Mouse (Mus musculus): ENCODE data around the gene Apbb2. TPM values are rescaled to one million over a fixed set of nuclear protein-coding genes. Genes with fewer than 3 reads are reported as not detected.

Apbb2 gene
- polyA plus RNA-seq, 1 experiment from 2014 or later: 49.8 TPM

DNA sequence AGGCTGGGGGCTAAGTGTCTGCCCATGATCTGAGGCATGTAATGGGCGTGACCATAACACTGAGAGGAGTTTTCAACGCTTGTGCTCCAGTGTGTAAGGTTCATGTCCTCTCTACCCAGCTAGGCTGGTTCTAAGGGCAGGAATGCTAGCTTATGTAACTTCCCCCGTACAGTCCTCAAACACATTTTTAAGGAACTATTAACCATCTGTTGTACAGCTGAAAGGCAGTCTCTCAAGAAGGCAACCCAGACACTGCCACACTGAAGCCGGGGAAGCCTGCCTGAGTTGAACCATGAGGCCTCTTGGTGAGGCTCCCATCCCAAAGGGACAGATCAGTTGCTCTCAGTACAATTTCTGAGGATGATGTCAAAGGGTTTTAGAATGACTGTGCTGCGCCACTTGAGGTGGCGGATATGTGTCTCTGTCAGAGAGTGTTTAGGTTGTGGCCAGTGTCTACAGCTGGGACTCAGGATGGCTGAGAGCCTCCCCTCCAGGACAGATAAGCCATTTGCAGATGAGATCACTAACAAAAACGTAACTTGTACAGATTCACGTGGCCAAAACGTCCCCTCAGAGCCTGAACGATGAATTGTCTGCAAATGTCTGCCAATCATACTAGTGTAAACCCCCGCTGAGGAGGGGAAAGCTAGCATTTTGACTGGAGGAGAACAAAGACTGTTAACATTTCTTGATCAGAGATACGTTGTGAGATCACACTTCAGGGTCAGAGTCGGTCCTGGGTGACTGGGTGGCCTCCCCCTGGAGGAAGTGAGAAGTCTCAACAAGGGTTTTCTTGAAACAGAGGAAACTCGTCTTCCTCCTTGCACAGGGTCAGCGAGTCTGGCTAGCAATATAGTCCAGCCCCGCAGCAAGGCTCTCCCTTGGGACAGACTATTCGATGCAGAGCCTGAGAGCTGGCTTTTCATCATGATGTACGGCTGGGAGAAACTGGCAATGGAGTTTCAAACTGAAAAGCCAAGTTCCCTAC lies 255.0 kb downstream of the Apbb2 start:
- Histone ChIP-seq H3K4me2 (no peak overlapping the region), H3K9me3 (no peaks in the 10 kb centered on the region), H3K4me1 (peaks cover 12% of the 10 kb centered on the region), H3K27ac (no peak overlapping the region), H3K27me3 (no peaks in the 10 kb centered on the region), H3K9ac (no peak overlapping the region), H3K4me3 (no peak overlapping the region), H3K36me3 (0 out of 2 replicates have a peak, but pooled peaks cover 3% of the 10 kb centered on the region)
- WGBS: 35% methylated on average over 18 of the region's 18 CpGs
- ATAC-seq (ENCODE audit: borderline replicate concordance, extremely low read depth, low FRiP score, low TSS enrichment): peak; percentile 55; the same call in 1 of the 2 replicates

DNA sequence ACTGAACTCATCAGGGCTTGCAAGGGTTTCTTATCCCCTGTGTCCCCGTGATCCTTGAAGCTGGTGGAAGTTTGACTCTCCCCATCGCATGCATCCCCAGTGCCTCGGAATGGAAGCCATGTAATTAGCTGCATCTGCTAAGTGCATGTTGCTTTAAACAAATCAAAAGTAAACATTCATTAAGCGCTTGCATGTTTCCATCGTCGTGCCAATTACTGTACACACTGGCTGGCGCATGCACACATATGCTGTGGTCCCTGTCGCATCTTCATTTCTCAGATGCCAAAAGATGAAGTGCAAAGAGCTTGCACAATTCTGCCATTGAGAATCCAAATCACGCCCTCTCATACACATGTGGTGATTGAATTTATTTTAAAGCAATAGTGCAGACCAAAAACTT lies 257.8 kb downstream of the Apbb2 start:
- no peaks in the 10 kb centered on the region for H3K9me3 ChIP-seq
- H3K36me3 ChIP-seq: 0 out of 2 replicates have a peak, but pooled peaks cover 3% of the 10 kb centered on the region
- peaks cover 12% of the 10 kb centered on the region for H3K4me1 ChIP-seq
- H3K4me2 ChIP-seq: no peak overlapping the region
- no peak overlapping the region for H3K9ac ChIP-seq
- H3K27ac ChIP-seq: no peak overlapping the region
- ATAC-seq (ENCODE audit: borderline replicate concordance, extremely low read depth, low FRiP score, low TSS enrichment): no peak
- no peak overlapping the region for H3K4me3 ChIP-seq
- WGBS: 80% methylated on average over 9 of the region's 9 CpGs
- H3K27me3 ChIP-seq: no peaks in the 10 kb centered on the region

DNA sequence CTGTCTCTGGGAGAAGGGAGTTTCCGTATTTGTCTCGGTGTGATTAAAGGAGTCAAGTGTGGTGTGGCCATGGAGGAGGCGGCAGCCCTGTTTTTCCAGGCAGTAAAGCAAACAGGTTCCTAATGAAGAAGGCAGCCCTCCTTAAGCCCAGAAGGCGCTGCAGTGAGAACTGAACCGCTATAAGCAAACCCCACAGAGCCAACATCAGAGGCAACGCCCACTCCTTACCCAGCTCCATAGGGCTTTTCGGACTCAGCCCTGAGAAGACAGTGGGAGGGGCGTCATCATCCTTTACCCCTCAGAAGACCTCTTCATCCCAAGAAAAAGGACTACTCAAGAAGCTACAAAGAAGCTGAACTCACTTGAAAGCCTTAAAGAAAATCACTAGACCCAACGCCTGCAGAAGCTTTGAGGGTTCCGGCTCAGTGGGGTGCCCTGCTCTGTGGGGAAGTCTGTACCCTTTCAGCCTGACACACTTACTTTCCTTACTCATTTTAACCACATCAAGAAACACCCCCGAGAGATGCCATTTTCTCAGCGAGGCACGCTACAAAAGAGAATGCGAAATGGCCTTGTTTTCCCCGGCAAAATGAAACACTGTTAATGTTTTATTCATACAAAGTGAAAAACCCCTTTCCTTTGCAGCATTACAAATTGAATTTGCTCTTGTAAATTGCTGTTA lies 258.7 kb downstream of the Apbb2 start:
- Histone ChIP-seq H3K27me3 (no peaks in the 10 kb centered on the region), H3K4me2 (no peak overlapping the region), H3K27ac (no peak overlapping the region), H3K36me3 (0 out of 2 replicates have a peak, but pooled peaks cover 3% of the 10 kb centered on the region), H3K4me3 (no peak overlapping the region), H3K4me1 (peaks cover 12% of the 10 kb centered on the region), H3K9ac (no peak overlapping the region), H3K9me3 (no peaks in the 10 kb centered on the region)
- no peak for ATAC-seq (ENCODE audit: borderline replicate concordance, extremely low read depth, low FRiP score, low TSS enrichment)
- WGBS: 81% methylated on average over 15 of the region's 15 CpGs

DNA sequence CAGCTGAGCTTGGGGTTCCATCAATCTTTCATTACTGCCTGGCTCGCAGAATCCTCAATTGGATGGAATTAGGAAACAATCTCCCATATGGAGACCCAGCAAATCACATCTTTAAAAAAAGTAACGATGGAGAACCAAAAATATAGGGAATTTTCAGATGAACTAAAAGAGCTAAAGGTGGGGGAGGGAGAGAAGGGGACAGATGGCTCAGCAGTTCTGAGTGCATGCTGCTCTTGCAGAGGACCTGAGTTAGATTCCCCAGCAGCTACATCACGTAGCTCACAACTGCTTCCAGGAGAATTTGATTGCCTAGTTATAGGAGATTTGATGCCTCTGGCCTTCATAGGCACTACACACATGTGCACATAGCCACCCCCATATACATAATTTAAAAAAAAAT lies 263.4 kb downstream of the Apbb2 start:
- no peaks in the 10 kb centered on the region for H3K4me1 ChIP-seq
- WGBS: 90% methylated on average over 3 of the region's 3 CpGs
- no peak overlapping the region for H3K4me2 ChIP-seq
- H3K9me3 ChIP-seq: no peaks in the 10 kb centered on the region
- no peak overlapping the region for H3K9ac ChIP-seq
- ATAC-seq (ENCODE audit: borderline replicate concordance, extremely low read depth, low FRiP score, low TSS enrichment): no peak
- H3K4me3 ChIP-seq: no peak overlapping the region
- H3K27ac ChIP-seq: no peak overlapping the region
- no peaks in the 10 kb centered on the region for H3K27me3 ChIP-seq
- H3K36me3 ChIP-seq: no peaks in the 10 kb centered on the region

DNA sequence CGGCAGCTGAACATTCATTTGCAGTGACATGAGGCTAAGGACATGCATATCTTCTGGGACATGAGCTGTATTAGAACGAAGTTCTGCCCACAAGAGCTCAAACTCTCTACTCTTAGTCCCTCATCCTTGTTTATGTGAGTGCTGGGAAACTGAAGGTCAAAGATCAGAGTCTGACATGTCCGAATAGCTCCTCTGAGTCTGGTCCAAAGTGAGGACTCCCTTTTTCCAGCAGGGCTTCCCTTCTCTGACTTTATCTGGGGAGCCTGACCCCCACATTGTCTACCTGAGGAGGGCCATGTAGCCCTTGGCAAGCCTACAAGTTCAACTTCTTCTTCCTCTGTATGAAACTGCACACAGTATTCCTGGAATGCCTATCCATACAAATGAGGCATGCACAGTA lies 264.7 kb downstream of the Apbb2 start:
- no peak overlapping the region for H3K4me3 ChIP-seq
- H3K27ac ChIP-seq: no peak overlapping the region
- no peaks in the 10 kb centered on the region for H3K36me3 ChIP-seq
- 64% methylated on average over 3 of the region's 3 CpGs for WGBS
- no peak overlapping the region for H3K4me2 ChIP-seq
- no peak for ATAC-seq (ENCODE audit: borderline replicate concordance, extremely low read depth, low FRiP score, low TSS enrichment)
- no peak overlapping the region for H3K9ac ChIP-seq
- H3K9me3 ChIP-seq: no peaks in the 10 kb centered on the region
- H3K27me3 ChIP-seq: no peaks in the 10 kb centered on the region
- H3K4me1 ChIP-seq: no peaks in the 10 kb centered on the region

DNA sequence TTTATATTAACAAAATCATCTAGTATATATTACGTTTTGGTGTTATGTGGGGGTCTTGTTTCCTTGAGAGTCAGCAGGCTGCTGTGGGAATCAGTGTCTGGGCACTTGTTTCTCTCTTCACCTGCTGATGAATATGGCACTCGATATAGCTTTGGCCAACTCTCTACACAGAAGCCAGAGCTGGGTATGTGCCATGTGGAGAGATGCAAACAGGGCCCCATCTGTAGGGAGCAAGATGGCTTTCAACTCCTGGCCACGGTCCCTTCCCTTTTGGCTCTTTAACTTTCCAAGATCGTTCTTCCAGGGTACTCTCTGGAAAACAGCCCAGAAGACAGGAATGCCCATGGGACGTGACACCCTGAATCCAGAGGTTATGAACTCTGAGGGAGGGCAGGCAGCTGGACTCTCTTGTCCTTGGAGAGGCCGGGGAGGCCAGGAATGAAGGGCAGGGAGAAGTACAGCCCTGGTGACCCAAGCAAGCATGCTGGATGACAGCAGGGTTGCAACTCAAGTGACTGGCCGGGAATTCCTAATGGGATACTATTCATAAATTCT lies 266.7 kb downstream of the Apbb2 start:
- 80% methylated on average over 7 of the region's 7 CpGs for WGBS

DNA sequence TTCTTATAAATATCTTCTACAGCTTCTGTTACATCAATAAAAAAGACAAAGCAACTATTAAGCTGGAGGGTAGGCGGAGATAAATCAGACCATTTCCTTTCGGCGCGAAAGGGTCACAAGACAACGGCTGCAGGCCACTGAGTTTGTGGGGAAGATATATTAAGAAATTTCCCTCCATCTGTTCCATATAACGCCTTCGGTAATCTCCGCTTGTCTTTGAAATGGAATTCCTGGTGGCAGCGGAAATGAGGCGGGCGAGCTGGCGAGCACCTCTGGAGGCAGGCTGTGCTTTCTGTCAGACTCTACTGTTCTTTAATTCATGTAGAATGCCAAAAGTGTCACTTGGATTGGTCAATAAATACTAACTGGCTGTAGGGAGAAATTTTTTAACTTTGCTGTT lies 267.5 kb downstream of the Apbb2 start:
- Histone ChIP-seq H3K4me3 (no peak overlapping the region), H3K4me2 (no peak overlapping the region), H3K9me3 (no peaks in the 10 kb centered on the region), H3K4me1 (no peaks in the 10 kb centered on the region), H3K27ac (no peak overlapping the region), H3K36me3 (no peaks in the 10 kb centered on the region), H3K27me3 (no peaks in the 10 kb centered on the region), H3K9ac (no peak overlapping the region)
- WGBS: 50% methylated on average over 12 of the region's 12 CpGs
- ATAC-seq (ENCODE audit: borderline replicate concordance, extremely low read depth, low FRiP score, low TSS enrichment): no peak

More for the DNA sequence above, 266.7 kb downstream of the Apbb2 start:
- Histone ChIP-seq H3K36me3 (no peaks in the 10 kb centered on the region), H3K27ac (no peak overlapping the region), H3K27me3 (no peaks in the 10 kb centered on the region), H3K4me3 (no peak overlapping the region), H3K4me2 (no peak overlapping the region), H3K9ac (no peak overlapping the region), H3K9me3 (no peaks in the 10 kb centered on the region), H3K4me1 (no peaks in the 10 kb centered on the region)
- no peak for ATAC-seq (ENCODE audit: borderline replicate concordance, extremely low read depth, low FRiP score, low TSS enrichment)

DNA sequence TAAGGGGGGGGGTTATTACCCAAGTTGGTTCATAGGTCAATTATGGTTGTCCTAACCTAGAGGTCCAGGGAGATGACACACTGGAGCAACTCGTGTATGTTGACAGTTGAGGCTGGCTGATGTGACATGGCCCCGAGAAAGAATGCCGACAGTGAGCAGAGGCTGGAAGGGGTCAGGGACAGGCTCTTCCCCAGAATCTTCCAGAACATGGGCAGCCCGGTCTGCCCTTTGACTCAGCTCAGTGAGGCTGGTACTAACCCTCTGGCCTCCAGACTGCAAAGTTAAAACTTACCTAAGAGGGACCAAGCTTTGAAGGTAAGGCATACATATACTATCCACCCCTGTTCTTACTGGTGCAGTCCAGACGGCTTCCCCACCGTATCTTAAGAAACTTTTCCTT lies 268.0 kb downstream of the Apbb2 start:
- Histone ChIP-seq H3K27me3 (no peaks in the 10 kb centered on the region), H3K9ac (no peak overlapping the region), H3K4me2 (no peak overlapping the region), H3K27ac (no peak overlapping the region), H3K4me3 (no peak overlapping the region), H3K9me3 (no peaks in the 10 kb centered on the region), H3K36me3 (no peaks in the 10 kb centered on the region), H3K4me1 (no peaks in the 10 kb centered on the region)
- WGBS: 60% methylated on average over 6 of the region's 6 CpGs
- no peak for ATAC-seq (ENCODE audit: borderline replicate concordance, extremely low read depth, low FRiP score, low TSS enrichment)

DNA sequence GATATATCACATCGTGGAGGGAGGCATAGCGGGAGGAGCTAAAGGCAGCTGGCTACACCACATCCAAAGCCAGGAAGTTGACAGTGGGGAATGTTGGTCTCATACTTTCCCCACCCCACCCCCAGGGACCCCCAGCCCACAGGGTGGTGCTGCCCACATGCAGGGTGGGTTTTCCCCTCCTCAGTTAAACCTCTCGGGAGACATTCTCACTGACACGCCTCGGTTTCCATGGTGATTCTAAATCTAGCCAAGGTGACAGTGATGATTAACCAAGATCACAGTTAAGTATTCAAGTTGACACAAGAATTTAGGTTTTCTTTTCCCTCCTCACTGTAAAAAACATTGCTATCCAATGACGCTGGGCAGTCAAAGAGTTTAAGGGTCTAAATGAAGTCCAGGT lies 270.2 kb downstream of the Apbb2 start:
- no peak overlapping the region for H3K4me3 ChIP-seq
- H3K4me2 ChIP-seq: no peak overlapping the region
- no peaks in the 10 kb centered on the region for H3K36me3 ChIP-seq
- peaks cover 4% of the 10 kb centered on the region; the same call in 1 of the 2 replicates for H3K4me1 ChIP-seq
- WGBS: 56% methylated on average over 6 of the region's 6 CpGs
- no peak for ATAC-seq (ENCODE audit: borderline replicate concordance, extremely low read depth, low FRiP score, low TSS enrichment)
- no peaks in the 10 kb centered on the region for H3K27me3 ChIP-seq
- no peak overlapping the region for H3K27ac ChIP-seq
- H3K9me3 ChIP-seq: no peaks in the 10 kb centered on the region
- no peak overlapping the region for H3K9ac ChIP-seq

DNA sequence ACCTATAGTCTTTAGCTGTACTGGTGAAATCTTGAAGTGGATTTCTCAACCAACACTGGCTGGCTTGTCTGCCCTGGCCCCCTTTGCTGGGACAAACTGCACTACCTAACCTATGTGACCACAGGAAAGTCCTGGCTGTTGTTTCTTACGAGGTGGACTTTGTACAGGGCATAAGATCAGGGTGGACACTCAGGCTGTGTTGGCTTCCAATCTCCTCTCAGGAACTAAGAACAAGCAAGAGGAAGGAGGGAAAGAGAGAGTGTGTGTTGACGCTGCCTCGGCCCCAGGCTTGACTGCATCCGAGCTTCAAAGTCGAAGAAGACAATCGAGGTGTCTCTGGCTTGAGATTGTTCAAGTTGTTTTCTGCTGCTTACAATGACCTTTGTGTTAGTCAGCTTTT lies 271.8 kb downstream of the Apbb2 start:
- Histone ChIP-seq H3K9ac (no peak overlapping the region), H3K4me2 (no peak overlapping the region), H3K4me1 (peaks cover 4% of the 10 kb centered on the region; the same call in 1 of the 2 replicates), H3K36me3 (no peaks in the 10 kb centered on the region), H3K27ac (no peak overlapping the region), H3K4me3 (no peak overlapping the region), H3K9me3 (no peaks in the 10 kb centered on the region), H3K27me3 (no peaks in the 10 kb centered on the region)
- ATAC-seq (ENCODE audit: borderline replicate concordance, extremely low read depth, low FRiP score, low TSS enrichment): no peak
- 74% methylated on average over 6 of the region's 6 CpGs for WGBS

DNA sequence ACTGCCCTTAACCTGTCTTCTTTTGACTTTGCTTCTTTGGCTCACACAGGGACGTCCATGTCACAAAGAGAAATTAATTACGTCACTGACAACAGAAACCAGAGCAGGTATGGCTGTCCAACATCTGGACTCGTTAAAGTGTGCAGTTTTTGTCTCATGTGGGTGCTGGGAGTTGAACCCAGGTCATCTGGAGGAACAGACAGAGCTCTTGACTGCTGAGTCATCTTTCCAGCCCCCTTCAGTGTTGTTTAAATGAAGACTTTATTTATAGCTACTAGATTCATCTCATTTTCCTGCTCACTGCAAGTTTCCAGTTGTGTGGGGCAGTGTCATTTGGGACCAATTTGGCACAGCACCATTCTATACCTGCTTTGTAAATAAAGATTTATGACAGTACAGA lies 273.4 kb downstream of the Apbb2 start:
- ATAC-seq (ENCODE audit: borderline replicate concordance, extremely low read depth, low FRiP score, low TSS enrichment): no peak
- no peak overlapping the region for H3K9ac ChIP-seq
- H3K4me2 ChIP-seq: no peak overlapping the region
- H3K27ac ChIP-seq: no peak overlapping the region
- no peak overlapping the region for H3K4me3 ChIP-seq
- no peaks in the 10 kb centered on the region for H3K36me3 ChIP-seq
- no peaks in the 10 kb centered on the region for H3K9me3 ChIP-seq
- H3K27me3 ChIP-seq: no peaks in the 10 kb centered on the region
- WGBS: 52% methylated on average over 3 of the region's 3 CpGs
- peaks cover 4% of the 10 kb centered on the region; the same call in 1 of the 2 replicates for H3K4me1 ChIP-seq

DNA sequence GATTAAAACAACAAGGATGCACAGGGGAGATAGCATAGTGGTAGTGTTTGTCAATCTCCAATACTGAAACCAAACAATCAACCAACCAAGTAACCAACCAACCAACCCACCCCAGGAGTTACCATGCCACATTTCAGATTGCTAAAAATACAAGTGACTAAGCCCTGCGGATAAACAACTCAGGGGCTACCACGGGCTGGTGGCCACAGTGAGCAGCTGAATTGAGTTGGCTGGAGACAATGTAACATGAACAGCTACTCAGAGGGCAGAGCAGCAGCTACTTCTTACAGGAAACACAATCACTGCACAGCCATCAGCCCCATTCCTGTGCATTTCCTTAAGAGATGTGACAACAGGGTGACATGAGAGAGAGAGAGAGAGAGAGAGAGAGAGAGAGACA lies 274.4 kb downstream of the Apbb2 start:
- H3K4me2 ChIP-seq: no peak overlapping the region
- WGBS: 70% methylated on average over 2 of the region's 2 CpGs
- H3K27ac ChIP-seq: no peak overlapping the region
- no peak overlapping the region for H3K9ac ChIP-seq
- H3K36me3 ChIP-seq: no peaks in the 10 kb centered on the region
- no peaks in the 10 kb centered on the region for H3K9me3 ChIP-seq
- no peak overlapping the region for H3K4me3 ChIP-seq
- H3K27me3 ChIP-seq: no peaks in the 10 kb centered on the region
- peaks cover 4% of the 10 kb centered on the region; the same call in 1 of the 2 replicates for H3K4me1 ChIP-seq
- ATAC-seq (ENCODE audit: borderline replicate concordance, extremely low read depth, low FRiP score, low TSS enrichment): no peak

Measured in lung, embryonic 15.5 days (tissue).